Mouse (Mus musculus) heart, embryonic 15.5 days (tissue): ENCODE results near the gene Cnpy2. TPM values are rescaled to one million over a fixed set of nuclear protein-coding genes. Genes with fewer than 3 reads are reported as not detected.

Experiments
- ATAC-seq: fragments of 200-750 bp; cut with Nextera tagmentation; replicated peaks from 2 replicates; pipeline ENCODE4 v1.8.0; 2017; ENCODE audit warnings: low read depth, moderate TSS enrichment; ENCODE audit not compliant: insufficient number of reproducible peaks, insufficient read depth, low FRiP score
- H3K27ac ChIP-seq: fragments of 300-500 bp; sonication (generic); 2 replicates; pipeline ENCODE4 v1.5.1; 2015; ENCODE audit warnings: mild to moderate bottlenecking, inconsistent platforms
- H3K27me3 ChIP-seq: fragments of 300-500 bp; sonication (generic); 2 replicates; pipeline ENCODE4 v1.6.1; 2015; ENCODE audit warnings: inconsistent platforms
- H3K36me3 ChIP-seq: fragments of 300-500 bp; sonication (generic); 2 replicates; pipeline ENCODE4 v1.6.1; 2015; ENCODE audit warnings: mild to moderate bottlenecking, inconsistent platforms
- H3K4me1 ChIP-seq: fragments of 300-500 bp; sonication (generic); replicated peaks from 2 replicates; pipeline ENCODE4 v1.6.1; 2015; ENCODE audit warnings: inconsistent platforms
- H3K4me2 ChIP-seq: fragments of 300-500 bp; sonication (generic); 2 replicates; pipeline ENCODE4 v1.6.1; 2015; ENCODE audit warnings: inconsistent platforms, mild to moderate bottlenecking, moderate library complexity
- H3K4me3 ChIP-seq: fragments of 300-500 bp; sonication (generic); 2 replicates; pipeline ENCODE4 v1.5.1; 2015; ENCODE audit warnings: mild to moderate bottlenecking, inconsistent platforms
- H3K9ac ChIP-seq: fragments of 300-500 bp; sonication (generic); 2 replicates; pipeline ENCODE4 v1.6.1; 2015; ENCODE audit warnings: mild to moderate bottlenecking, inconsistent platforms
- H3K9me3 ChIP-seq: fragments of 300-500 bp; sonication (generic); replicated peaks from 2 replicates; pipeline ENCODE4 v1.6.1; 2016; ENCODE audit warnings: inconsistent platforms
- WGBS: fragments of 180-500 bp; shearing (Covaris S2); methylation state at CpG from one replicate; pipeline ENCODE4 v1.1.7; 2015; ENCODE audit warnings: mixed read lengths; 5-methylcytosine and 5-hydroxymethylcytosine counted together
- polyA plus RNA-seq: library from polyadenylated mRNA; unstranded; fragments of >200 nt; fragmentation: Nextera tagmentation; extraction: Ambion mirVana; gene quantifications from 2 replicates; pipeline ENCODE4 v1.2.1, GENCODE M21; 2015

Gene Cnpy2
- polyA plus RNA-seq, 1 experiment from 2014 or later: 186 TPM

- H3K4me3 ChIP-seq: peak overlapping the region; percentile 29
- peaks cover 3% of the 10 kb centered on the region for H3K36me3 ChIP-seq
- no peak for ATAC-seq
- peak overlapping the region; percentile 79 for H3K27ac ChIP-seq
- H3K9ac ChIP-seq: 0 out of 2 replicates have a peak overlapping the region, but pooled peaks have one; percentile 7
- H3K4me1 ChIP-seq: peaks cover 21% of the 10 kb centered on the region
- peak overlapping the region; percentile 45 for H3K4me2 ChIP-seq
- no peaks in the 10 kb centered on the region for H3K9me3 ChIP-seq
- WGBS: 47% methylated on average over 4 of the region's 4 CpGs
- H3K27me3 ChIP-seq: no peaks in the 10 kb centered on the region
Measured at GRCm38 (mm10) chr10:128297221-128297620, 25.0 kb upstream of the Cnpy2 start.

- WGBS: 50% methylated on average over 11 of the region's 11 CpGs
- H3K9me3 ChIP-seq: no peaks in the 10 kb centered on the region
- H3K4me3 ChIP-seq: peak overlapping the region; percentile 29
Measured at GRCm38 (mm10) chr10:128297622-128298021, 24.6 kb upstream of the Cnpy2 start.

GRCm38 (mm10) chr10:128298243-128298642, 24.0 kb upstream of the Cnpy2 start:
- H3K9ac ChIP-seq: no peak overlapping the region

More at GRCm38 (mm10) chr10:128297622-128298021, 24.6 kb upstream of the Cnpy2 start:
- H3K36me3 ChIP-seq: no peaks in the 10 kb centered on the region; the same call in 1 of the 2 replicates
- H3K4me1 ChIP-seq: peaks cover 25% of the 10 kb centered on the region
- peak overlapping the region; percentile 45 for H3K4me2 ChIP-seq
- ATAC-seq: peak; percentile 87
- no peak overlapping the region for H3K9ac ChIP-seq
- peak overlapping the region; percentile 79 for H3K27ac ChIP-seq
- no peaks in the 10 kb centered on the region for H3K27me3 ChIP-seq

GRCm38 (mm10) chr10:128298702-128299171, 23.5 kb upstream of the Cnpy2 start, which contains the start of gene Il23a:
TSS of gene Il23a (minus strand) at chr10:128298752.
- WGBS: 69% methylated on average over 11 of the region's 11 CpGs
- H3K4me3 ChIP-seq: peak within 1 kb of the TSS; percentile 29

More at GRCm38 (mm10) chr10:128298243-128298642, 24.0 kb upstream of the Cnpy2 start:
- no peak for ATAC-seq
- 53% methylated on average over 6 of the region's 6 CpGs for WGBS
- no peak overlapping the region for H3K4me2 ChIP-seq
- peaks cover 26% of the 10 kb centered on the region for H3K4me1 ChIP-seq
- peak overlapping the region; percentile 79 for H3K27ac ChIP-seq
- no peaks in the 10 kb centered on the region for H3K36me3 ChIP-seq
- no peaks in the 10 kb centered on the region for H3K9me3 ChIP-seq
- H3K4me3 ChIP-seq: no peak overlapping the region
- H3K27me3 ChIP-seq: no peaks in the 10 kb centered on the region

GRCm38 (mm10) chr10:128302357-128302756, 19.9 kb upstream of the Cnpy2 start:
- Histone ChIP-seq H3K36me3 (no peaks in the 10 kb centered on the region), H3K4me1 (peaks cover 23% of the 10 kb centered on the region), H3K4me3 (peak overlapping the region; percentile 68), H3K9me3 (no peaks in the 10 kb centered on the region), H3K27ac (peak overlapping the region; percentile 97), H3K4me2 (peak overlapping the region; percentile 79), H3K27me3 (no peaks in the 10 kb centered on the region), H3K9ac (peak overlapping the region; percentile 68)
- no peak for ATAC-seq
- WGBS: 31% methylated on average over 3 of the region's 3 CpGs

More at GRCm38 (mm10) chr10:128298702-128299171, 23.5 kb upstream of the Cnpy2 start, which contains the start of gene Il23a:
- H3K27me3 ChIP-seq: no peaks in the 10 kb centered on the region
- no peaks in the 10 kb centered on the region for H3K36me3 ChIP-seq
- H3K9ac ChIP-seq: no peak within 1 kb of the TSS
- H3K4me2 ChIP-seq: peak within 1 kb of the TSS; percentile 45
- no peaks in the 10 kb centered on the region for H3K9me3 ChIP-seq
- ATAC-seq: no peak
- H3K4me1 ChIP-seq: peaks cover 26% of the 10 kb centered on the region
- H3K27ac ChIP-seq: peak within 1 kb of the TSS; percentile 79

- under 1% methylated on average over 9 of the region's 9 CpGs for WGBS
- H3K4me3 ChIP-seq: peak overlapping the region; percentile 68
Measured at GRCm38 (mm10) chr10:128302785-128303125, 19.5 kb upstream of the Cnpy2 start.

GRCm38 (mm10) chr10:128303126-128304021, 18.9 kb upstream of the Cnpy2 start, which contains the start of gene Pan2:
TSS of gene Pan2 (plus strand) at chr10:128303335.
- WGBS: 1% methylated on average over 37 of the region's 37 CpGs
- Histone ChIP-seq H3K27me3 (no peaks in the 10 kb centered on the region), H3K27ac (peak within 1 kb of the TSS; percentile 97), H3K36me3 (peaks cover under 1% of the 10 kb centered on the region; the same call in 1 of the 2 replicates), H3K4me2 (peak within 1 kb of the TSS; percentile 79), H3K9ac (peak within 1 kb of the TSS; percentile 72), H3K4me1 (peaks cover 14% of the 10 kb centered on the region), H3K4me3 (peak within 1 kb of the TSS; percentile 68), H3K9me3 (no peaks in the 10 kb centered on the region)
- ATAC-seq: peak; percentile 97

More at GRCm38 (mm10) chr10:128302785-128303125, 19.5 kb upstream of the Cnpy2 start:
- ATAC-seq: no peak
- no peaks in the 10 kb centered on the region for H3K36me3 ChIP-seq
- peak overlapping the region; percentile 97 for H3K27ac ChIP-seq
- peak overlapping the region; percentile 68 for H3K9ac ChIP-seq
- H3K4me2 ChIP-seq: peak overlapping the region; percentile 79
- peaks cover 19% of the 10 kb centered on the region for H3K4me1 ChIP-seq
- H3K27me3 ChIP-seq: no peaks in the 10 kb centered on the region
- H3K9me3 ChIP-seq: no peaks in the 10 kb centered on the region

- peaks cover 20% of the 10 kb centered on the region for H3K4me1 ChIP-seq
- H3K27me3 ChIP-seq: no peaks in the 10 kb centered on the region
- H3K4me3 ChIP-seq: no peak overlapping the region
- peaks cover 32% of the 10 kb centered on the region for H3K36me3 ChIP-seq
- no peak overlapping the region for H3K4me2 ChIP-seq
- H3K9ac ChIP-seq: 0 out of 2 replicates have a peak overlapping the region, but pooled peaks have one; percentile 23
- no peak for ATAC-seq
- peak overlapping the region; percentile 85 for H3K27ac ChIP-seq
- WGBS: 88% methylated on average over 7 of the region's 7 CpGs
- no peaks in the 10 kb centered on the region for H3K9me3 ChIP-seq
Measured at GRCm38 (mm10) chr10:128309654-128310053, 12.6 kb upstream of the Cnpy2 start.

GRCm38 (mm10) chr10:128310177-128310576, 12.1 kb upstream of the Cnpy2 start:
- 25% methylated on average over 11 of the region's 11 CpGs for WGBS
- peaks cover 37% of the 10 kb centered on the region for H3K36me3 ChIP-seq
- H3K9me3 ChIP-seq: no peaks in the 10 kb centered on the region
- H3K9ac ChIP-seq: peak overlapping the region; percentile 23; the same call in 1 of the 2 replicates
- peak; percentile 79 for ATAC-seq
- H3K4me3 ChIP-seq: peak overlapping the region; percentile 8; the same call in 1 of the 2 replicates
- H3K27ac ChIP-seq: peak overlapping the region; percentile 85
- H3K4me1 ChIP-seq: peaks cover 20% of the 10 kb centered on the region
- H3K27me3 ChIP-seq: no peaks in the 10 kb centered on the region
- peak overlapping the region; percentile 37 for H3K4me2 ChIP-seq

GRCm38 (mm10) chr10:128310902-128311301, 11.4 kb upstream of the Cnpy2 start:
- no peaks in the 10 kb centered on the region for H3K9me3 ChIP-seq
- peaks cover 20% of the 10 kb centered on the region for H3K4me1 ChIP-seq
- H3K9ac ChIP-seq: 0 out of 2 replicates have a peak overlapping the region, but pooled peaks have one; percentile 23
- H3K27ac ChIP-seq: peak overlapping the region; percentile 85
- H3K4me3 ChIP-seq: peak overlapping the region; percentile 8
- peak; percentile 61; the same call in 1 of the 2 replicates for ATAC-seq
- H3K27me3 ChIP-seq: no peaks in the 10 kb centered on the region
- H3K36me3 ChIP-seq: peaks cover 45% of the 10 kb centered on the region
- peak overlapping the region; percentile 37 for H3K4me2 ChIP-seq
- WGBS: 29% methylated on average over 4 of the region's 4 CpGs

- no peak overlapping the region for H3K27ac ChIP-seq
- no peak overlapping the region for H3K4me2 ChIP-seq
- WGBS: 87% methylated on average over 8 of the region's 8 CpGs
- peaks cover 76% of the 10 kb centered on the region for H3K36me3 ChIP-seq
- no peak overlapping the region for H3K4me3 ChIP-seq
- H3K4me1 ChIP-seq: peaks cover 14% of the 10 kb centered on the region
- no peak overlapping the region for H3K9ac ChIP-seq
- no peaks in the 10 kb centered on the region for H3K27me3 ChIP-seq
- no peak for ATAC-seq
- H3K9me3 ChIP-seq: no peaks in the 10 kb centered on the region
Measured at GRCm38 (mm10) chr10:128315578-128315977, 6.7 kb upstream of the Cnpy2 start.
